Mouse (Mus musculus) liver, embryonic 13.5 days (tissue): ENCODE data around the gene Sesn2. TPM values are rescaled to one million over a fixed set of nuclear protein-coding genes. Genes with fewer than 3 reads are reported as not detected.
"Not testable (repeated sequence)": the region's sequence is repeated elsewhere in the genome, so short reads cannot be mapped to it uniquely, and the experiment has no call there.

ENCODE experiments used
- ATAC-seq: fragments of 200-750 bp; cut with Nextera tagmentation; 2 replicates; pipeline ENCODE4 v1.8.0; 2017; ENCODE audit warnings: low read depth, mild to moderate bottlenecking, moderate number of reproducible peaks, moderate library complexity
- DNase-seq: peaks from one replicate; pipeline ENCODE4 v3.0.0; 2022
- H3K27ac ChIP-seq: fragments of 300-500 bp; sonication (generic); 2 replicates; pipeline ENCODE4 v1.5.1; 2015; ENCODE audit warnings: moderate library complexity, mild to moderate bottlenecking, inconsistent platforms
- H3K27me3 ChIP-seq: fragments of 300-500 bp; sonication (generic); 2 replicates; pipeline ENCODE4 v1.6.1; 2015; ENCODE audit warnings: mild to moderate bottlenecking, inconsistent platforms
- H3K36me3 ChIP-seq: fragments of 300-500 bp; sonication (generic); 2 replicates; pipeline ENCODE4 v1.6.1; 2015; ENCODE audit warnings: mild to moderate bottlenecking, inconsistent platforms
- H3K4me1 ChIP-seq: fragments of 300-500 bp; sonication (generic); replicated peaks from 2 replicates; pipeline ENCODE4 v1.6.1; 2015; ENCODE audit warnings: inconsistent platforms
- H3K4me2 ChIP-seq: fragments of 300-500 bp; sonication (generic); 2 replicates; pipeline ENCODE4 v1.6.1; 2015; ENCODE audit warnings: inconsistent platforms, mild to moderate bottlenecking, moderate library complexity
- H3K4me3 ChIP-seq: fragments of 300-500 bp; sonication (generic); replicated peaks from 2 replicates; pipeline ENCODE4 v1.5.1; 2015; ENCODE audit warnings: mild to moderate bottlenecking, inconsistent platforms
- H3K9ac ChIP-seq: fragments of 300-500 bp; sonication (generic); 2 replicates; pipeline ENCODE4 v1.6.1; 2015; ENCODE audit warnings: mild to moderate bottlenecking, inconsistent platforms
- H3K9me3 ChIP-seq: fragments of 300-500 bp; sonication (generic); replicated peaks from 2 replicates; pipeline ENCODE4 v1.6.1; 2016; ENCODE audit warnings: inconsistent platforms
- WGBS: fragments of 180-500 bp; shearing (Covaris S2); methylation state at CpG from one replicate; pipeline ENCODE4 v1.1.7; 2015; ENCODE audit not compliant: insufficient replicate concordance; 5-methylcytosine and 5-hydroxymethylcytosine counted together
- polyA plus RNA-seq: library from polyadenylated mRNA; unstranded; fragments of >200 nt; fragmentation: Nextera tagmentation; extraction: Ambion mirVana; gene quantifications from 2 replicates; pipeline ENCODE4 v1.2.1, GENCODE M21; 2015

Sesn2 gene
- polyA plus RNA-seq, 1 experiment from 2014 or later = 7.0 TPM

- Histone ChIP-seq H3K27me3 (no peaks in the 10 kb centered on the region), H3K4me2 (no peak overlapping the region), H3K27ac (peak overlapping the region; percentile 62), H3K9ac (no peak overlapping the region), H3K4me3 (no peak overlapping the region), H3K36me3 (peaks cover 48% of the 10 kb centered on the region), H3K4me1 (peaks cover 23% of the 10 kb centered on the region), H3K9me3 (no peaks in the 10 kb centered on the region)
- DNase-seq (no peak), ATAC-seq (peak; percentile 37)
- WGBS = 75% methylated on average over 10 of the region's 10 CpGs
Observed at GRCm38 (mm10) chr4:132492178-132493060, 17.9 kb downstream of the Sesn2 start.

GRCm38 (mm10) chr4:132491748-132492147 lies 18.6 kb downstream of the Sesn2 start:
- peak overlapping the region; percentile 62 for H3K27ac ChIP-seq
- no peak for DNase-seq

GRCm38 (mm10) chr4:132491057-132491456 lies 19.2 kb downstream of the Sesn2 start:
- peaks cover 34% of the 10 kb centered on the region for H3K36me3 ChIP-seq
- H3K27me3 ChIP-seq = no peaks in the 10 kb centered on the region
- H3K9me3 ChIP-seq = no peaks in the 10 kb centered on the region
- DNase-seq (no peak), ATAC-seq (no peak)
- H3K9ac ChIP-seq = no peak overlapping the region
- peaks cover 23% of the 10 kb centered on the region for H3K4me1 ChIP-seq
- peak overlapping the region; percentile 48; the same call in 1 of the 2 replicates for H3K27ac ChIP-seq
- H3K4me3 ChIP-seq = no peak overlapping the region
- no peak overlapping the region for H3K4me2 ChIP-seq
- WGBS = 76% methylated on average over 8 of the region's 8 CpGs

More at GRCm38 (mm10) chr4:132491748-132492147, 18.6 kb downstream of the Sesn2 start:
- WGBS = 75% methylated on average over 6 of the region's 6 CpGs
- peak; percentile 54 for ATAC-seq
- Histone ChIP-seq H3K9ac (no peak overlapping the region), H3K4me1 (peaks cover 23% of the 10 kb centered on the region), H3K27me3 (no peaks in the 10 kb centered on the region), H3K9me3 (no peaks in the 10 kb centered on the region), H3K4me2 (no peak overlapping the region), H3K4me3 (no peak overlapping the region), H3K36me3 (peaks cover 41% of the 10 kb centered on the region)

GRCm38 (mm10) chr4:132490273-132491010 lies 19.9 kb downstream of the Sesn2 start:
- Histone ChIP-seq H3K4me2 (no peak overlapping the region), H3K4me1 (peaks cover 23% of the 10 kb centered on the region), H3K4me3 (no peak overlapping the region), H3K36me3 (peaks cover 30% of the 10 kb centered on the region), H3K9ac (no peak overlapping the region), H3K27ac (no peak overlapping the region), H3K9me3 (no peaks in the 10 kb centered on the region), H3K27me3 (no peaks in the 10 kb centered on the region)
- no peak for DNase-seq
- whole genome bisulfite sequencing = 62% methylated on average over 15 of the region's 15 CpGs
- ATAC-seq = no peak

GRCm38 (mm10) chr4:132488976-132489375 lies 21.3 kb downstream of the Sesn2 start:
- H3K36me3 ChIP-seq = peaks cover 17% of the 10 kb centered on the region
- no peak overlapping the region for H3K27ac ChIP-seq
- ATAC-seq (no peak), DNase-seq (no peak)
- WGBS = 71% methylated on average over 6 of the region's 6 CpGs
- peaks cover 23% of the 10 kb centered on the region for H3K4me1 ChIP-seq
- H3K4me2 ChIP-seq = no peak overlapping the region
- H3K9me3 ChIP-seq = no peaks in the 10 kb centered on the region
- no peaks in the 10 kb centered on the region for H3K27me3 ChIP-seq
- no peak overlapping the region for H3K4me3 ChIP-seq
- H3K9ac ChIP-seq = no peak overlapping the region

- WGBS = 79% methylated on average over 3 of the region's 3 CpGs
Observed at GRCm38 (mm10) chr4:132488521-132488920, 21.8 kb downstream of the Sesn2 start.

GRCm38 (mm10) chr4:132484820-132485219 lies 25.5 kb downstream of the Sesn2 start:
- H3K4me3 ChIP-seq = no peak overlapping the region
- DNase-seq = no peak
- 52% methylated on average over 5 of the region's 5 CpGs for WGBS

More at GRCm38 (mm10) chr4:132488521-132488920, 21.8 kb downstream of the Sesn2 start:
- Histone ChIP-seq H3K4me2 (no peak overlapping the region), H3K4me3 (no peak overlapping the region), H3K27ac (no peak overlapping the region), H3K9ac (no peak overlapping the region), H3K36me3 (peaks cover 12% of the 10 kb centered on the region), H3K9me3 (no peaks in the 10 kb centered on the region), H3K4me1 (peaks cover 23% of the 10 kb centered on the region), H3K27me3 (no peaks in the 10 kb centered on the region)
- ATAC-seq (no peak), DNase-seq (no peak)

GRCm38 (mm10) chr4:132484231-132484630 lies 26.1 kb downstream of the Sesn2 start:
- no peak overlapping the region for H3K27ac ChIP-seq
- ATAC-seq = no peak
- H3K9me3 ChIP-seq = no peaks in the 10 kb centered on the region
- WGBS = 63% methylated on average over 4 of the region's 4 CpGs
- H3K36me3 ChIP-seq = no peaks in the 10 kb centered on the region
- DNase-seq = no peak
- H3K4me1 ChIP-seq = peaks cover 11% of the 10 kb centered on the region
- H3K9ac ChIP-seq = no peak overlapping the region
- H3K4me3 ChIP-seq = no peak overlapping the region
- H3K27me3 ChIP-seq = no peaks in the 10 kb centered on the region
- H3K4me2 ChIP-seq = no peak overlapping the region

More at GRCm38 (mm10) chr4:132484820-132485219, 25.5 kb downstream of the Sesn2 start:
- no peaks in the 10 kb centered on the region for H3K36me3 ChIP-seq
- H3K9ac ChIP-seq = no peak overlapping the region
- H3K27me3 ChIP-seq = no peaks in the 10 kb centered on the region
- H3K9me3 ChIP-seq = no peaks in the 10 kb centered on the region
- peak overlapping the region; percentile 43; the same call in 1 of the 2 replicates for H3K27ac ChIP-seq
- peaks cover 11% of the 10 kb centered on the region for H3K4me1 ChIP-seq
- ATAC-seq = no peak; the same call in 1 of the 2 replicates
- no peak overlapping the region for H3K4me2 ChIP-seq

- H3K36me3 ChIP-seq = no peaks in the 10 kb centered on the region
- no peak overlapping the region for H3K4me3 ChIP-seq
- H3K4me1 ChIP-seq = peaks cover 11% of the 10 kb centered on the region
- H3K27ac ChIP-seq = peak overlapping the region; percentile 16; the same call in 1 of the 2 replicates
- no peak for DNase-seq
- no peak overlapping the region for H3K9ac ChIP-seq
- 69% methylated on average over 13 of the region's 13 CpGs for WGBS
- peak; percentile 57; the same call in 1 of the 2 replicates for ATAC-seq
- H3K27me3 ChIP-seq = no peaks in the 10 kb centered on the region
- H3K4me2 ChIP-seq = no peak overlapping the region
- no peaks in the 10 kb centered on the region for H3K9me3 ChIP-seq
Observed at GRCm38 (mm10) chr4:132482956-132483608, 27.2 kb downstream of the Sesn2 start.

- 53% methylated on average over 3 of the region's 3 CpGs for WGBS
- H3K36me3 ChIP-seq, H3K27ac ChIP-seq, H3K9ac ChIP-seq, H3K4me3 ChIP-seq, H3K9me3 ChIP-seq, H3K4me2 ChIP-seq, H3K27me3 ChIP-seq, ATAC-seq, DNase-seq: not testable (repeated sequence)
- H3K4me1 ChIP-seq = peaks cover 11% of the 10 kb centered on the region
Observed at GRCm38 (mm10) chr4:132482104-132482503, 28.2 kb downstream of the Sesn2 start.

- WGBS = 83% methylated on average over 8 of the region's 8 CpGs
- no peaks in the 10 kb centered on the region for H3K36me3 ChIP-seq
- H3K9me3 ChIP-seq = no peaks in the 10 kb centered on the region
Observed at GRCm38 (mm10) chr4:132477833-132478232, 32.5 kb downstream of the Sesn2 start.

More at GRCm38 (mm10) chr4:132477833-132478232, 32.5 kb downstream of the Sesn2 start:
- Histone ChIP-seq H3K4me1 (peaks cover 17% of the 10 kb centered on the region), H3K27ac (0 out of 2 replicates have a peak overlapping the region, but pooled peaks have one; percentile 15), H3K4me3 (no peak overlapping the region), H3K4me2 (no peak overlapping the region), H3K9ac (no peak overlapping the region), H3K27me3 (no peaks in the 10 kb centered on the region)
- DNase-seq (no peak), ATAC-seq (no peak)
